Mouse (Mus musculus) lung, postnatal 0 days (tissue): ENCODE measurements around the gene Fars2.

Experiments used
- CTCF ChIP-seq: IDR thresholded peaks from 2 replicates; pipeline ENCODE4 v1.5.1; 2016; ENCODE audit warnings: antibody characterized with exemption, mild to moderate bottlenecking
- EP300 ChIP-seq: IDR thresholded peaks from 2 replicates; pipeline ENCODE4 v1.6.1; 2016; ENCODE audit warnings: antibody characterized with exemption, mild to moderate bottlenecking, control low read depth

DNA sequence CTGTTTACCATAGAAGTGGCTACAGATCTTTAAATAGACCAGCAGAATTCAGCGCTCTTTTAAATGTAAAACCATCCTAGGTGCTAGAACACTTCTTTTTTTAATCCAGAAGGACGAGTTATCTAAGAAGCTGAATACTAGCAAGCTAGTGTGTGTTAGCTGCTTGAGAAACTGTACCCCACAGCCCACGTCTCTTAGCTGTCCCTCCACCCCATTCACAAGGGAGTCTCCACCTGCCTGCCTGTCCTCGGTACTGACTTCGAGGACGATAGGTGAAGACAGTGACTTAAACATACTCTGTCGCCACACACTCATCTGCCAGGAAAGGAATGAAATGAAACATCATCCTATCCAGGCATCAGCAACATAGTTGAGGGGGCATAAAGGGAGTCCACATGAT, 386.8 kb downstream of the Fars2 start:
- TF ChIP-seq CTCF, result no peak
- TF ChIP-seq EP300, result no peak
